Mouse (Mus musculus) midbrain, embryonic 14.5 days (tissue): ENCODE data around the gene Sec24c. TPM values are rescaled to one million over a fixed set of nuclear protein-coding genes. Genes with fewer than 3 reads are reported as not detected.

Experiments
- microRNA-seq: library from miRNA; unstranded; fragments of <30 nt; microRNA quantifications from one replicate; pipeline ENCODE4, GENCODE M21; 2016
- polyA plus RNA-seq: library from polyadenylated mRNA; unstranded; fragments of >200 nt; fragmentation: Nextera tagmentation; extraction: Ambion mirVana; gene quantifications from 2 replicates; pipeline ENCODE4 v1.2.1, GENCODE M21; 2014

The Sec24c gene
- polyA plus RNA-seq, 1 experiment from 2014 or later = 81.5 TPM

Small RNA genes lying within 50 kb of the gene (microRNA-seq; reads per million reads assigned to microRNA genes)
- 1.2 reads per million for gene Mir6946

Other genes starting within 250 kb of the Sec24c start
- 0.38 and 1.00 TPM in 2 replicates for gene Cfap70, start 222.1 kb upstream of the Sec24c start, polyA plus RNA-seq
- gene Anxa7, start 194.2 kb upstream of the Sec24c start, polyA plus RNA-seq = 9.4 and 11.6 TPM in 2 replicates
- 0.27 and 0.49 TPM in 2 replicates for gene Mss51, start 177.4 kb upstream of the Sec24c start, polyA plus RNA-seq
- 119 and 122 TPM in 2 replicates for gene Ppp3cb, start 127.7 kb upstream of the Sec24c start, polyA plus RNA-seq
- 10.9 and 14.5 TPM in 2 replicates for gene Usp54, start 33.2 kb upstream of the Sec24c start, polyA plus RNA-seq
- gene Myoz1, start 17.8 kb upstream of the Sec24c start, polyA plus RNA-seq = not detected in 2 replicates
- 0.09 TPM in 2 replicates for gene Synpo2l, start 6.0 kb upstream of the Sec24c start, polyA plus RNA-seq
- gene Fut11, start 20.7 kb downstream of the Sec24c start, polyA plus RNA-seq = 17.9 and 22.2 TPM in 2 replicates
- 188 and 214 TPM in 2 replicates for gene Chchd1, start 28.7 kb downstream of the Sec24c start, polyA plus RNA-seq
- gene Zswim8, start 33.2 kb downstream of the Sec24c start, polyA plus RNA-seq = 47.7 and 57.3 TPM in 2 replicates
- gene Ndst2, start 60.3 kb downstream of the Sec24c start, polyA plus RNA-seq = 14.5 and 20.5 TPM in 2 replicates
- 122 and 129 TPM in 2 replicates for gene Camk2g, start 119.8 kb downstream of the Sec24c start, polyA plus RNA-seq
- 0.15 and 0.62 TPM in 2 replicates for gene Plau, start 162.4 kb downstream of the Sec24c start, polyA plus RNA-seq